Mouse (Mus musculus): ENCODE data around the gene Gpr25. TPM values are rescaled to one million over a fixed set of nuclear protein-coding genes. Genes with fewer than 3 reads are reported as not detected.
A peak's percentile ranks its signal among the peaks of the same experiment; 100 is the strongest.

Gpr25 gene
- total RNA-seq, 2 experiments from 2014 or later: not detected

- no peak for DNase-seq (ENCODE audit: low spot score in 2 of 2)
Measured at GRCm38 (mm10) chr1:136233892-136234594, 26.6 kb downstream of the Gpr25 start, which contains the start of gene Inava. TSS of gene Inava (minus strand) at chr1:136234264.

DNA sequence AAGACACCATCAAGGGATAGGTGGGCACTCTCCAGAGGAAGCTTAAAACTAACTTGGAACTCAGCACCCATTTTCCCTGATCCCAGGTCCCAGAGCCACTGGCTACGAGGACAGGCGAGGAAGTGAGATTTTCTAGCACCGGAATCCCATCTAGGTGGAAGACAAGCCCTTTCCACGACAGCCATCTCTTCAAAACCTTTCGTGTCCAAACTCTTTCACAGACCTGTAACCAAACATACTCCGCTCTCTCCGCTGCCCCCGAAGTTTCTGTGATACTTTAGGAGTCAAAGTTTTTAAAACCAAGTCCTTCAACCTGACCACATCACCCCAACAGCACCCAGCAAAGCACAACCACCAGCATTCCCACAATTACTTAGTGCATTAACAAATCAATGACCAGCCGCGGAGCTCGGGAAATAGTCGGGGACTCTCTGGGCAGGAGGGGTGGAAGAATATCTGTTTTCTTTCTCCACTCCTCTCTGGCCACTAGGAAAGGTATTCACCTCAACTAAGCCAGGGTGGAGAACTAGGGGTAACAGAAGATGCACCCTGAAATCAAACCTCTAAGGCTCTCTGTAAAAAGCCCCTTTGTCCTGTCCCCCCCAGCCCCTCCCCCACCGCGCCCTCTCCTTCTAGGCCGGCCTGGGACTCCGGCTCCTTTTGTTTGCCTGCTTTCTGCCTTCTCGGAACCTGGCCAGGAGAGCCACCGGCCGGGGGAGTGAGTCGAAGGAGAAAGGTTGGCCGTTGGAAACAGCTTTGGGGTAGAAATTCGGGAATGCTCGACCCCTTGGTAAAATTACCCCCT lies 27.5 kb downstream of the Gpr25 start:
- DNase-seq (ENCODE audit: low spot score in 2 of 2): no peak

GRCm38 (mm10) chr1:136232285-136232926 lies 28.3 kb downstream of the Gpr25 start:
- DNase-seq (ENCODE audit: low spot score in 2 of 2): no peak

DNA sequence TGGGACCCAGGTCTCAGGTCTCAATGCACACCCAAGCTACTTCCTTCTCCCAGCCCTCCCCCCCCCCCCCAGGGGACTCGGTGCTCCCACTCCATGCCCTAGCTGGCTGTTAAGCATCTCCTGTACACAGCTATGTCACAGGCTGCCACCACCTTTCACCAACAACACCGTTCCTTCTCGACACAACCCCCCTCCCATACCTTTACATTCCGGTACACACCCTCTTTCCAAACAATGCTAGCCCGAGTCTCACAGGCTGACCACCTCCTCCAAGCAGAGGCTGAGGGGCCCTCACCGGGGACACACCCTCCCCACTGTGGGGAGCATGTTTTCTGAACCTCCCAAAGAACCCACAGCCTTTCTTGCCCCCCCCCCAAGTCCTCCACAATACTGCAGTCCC lies 29.1 kb downstream of the Gpr25 start:
- DNase-seq (ENCODE audit: low spot score in 2 of 2): no peak

DNA sequence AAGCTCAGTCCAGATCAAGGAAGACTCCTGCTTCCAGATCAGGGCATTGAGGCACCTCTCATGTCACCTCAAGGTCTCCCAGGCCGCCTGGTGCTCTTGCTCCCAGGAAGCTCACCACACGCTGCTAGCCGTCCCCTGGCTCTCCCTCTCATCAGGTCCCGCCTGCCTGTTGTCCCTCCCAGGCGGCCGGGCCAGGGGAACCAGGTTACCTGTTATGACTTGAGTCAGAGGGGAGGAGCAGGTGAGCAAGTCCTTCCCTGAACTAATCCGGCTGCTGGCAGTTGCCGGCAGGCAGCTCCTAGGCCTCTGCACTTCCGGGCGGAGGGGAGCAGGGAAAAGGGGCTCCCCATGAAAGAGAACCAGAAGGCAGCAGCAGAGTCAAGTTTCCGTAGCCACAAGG lies 30.5 kb downstream of the Gpr25 start:
- no peak for DNase-seq (ENCODE audit: low spot score in 2 of 2)

DNA sequence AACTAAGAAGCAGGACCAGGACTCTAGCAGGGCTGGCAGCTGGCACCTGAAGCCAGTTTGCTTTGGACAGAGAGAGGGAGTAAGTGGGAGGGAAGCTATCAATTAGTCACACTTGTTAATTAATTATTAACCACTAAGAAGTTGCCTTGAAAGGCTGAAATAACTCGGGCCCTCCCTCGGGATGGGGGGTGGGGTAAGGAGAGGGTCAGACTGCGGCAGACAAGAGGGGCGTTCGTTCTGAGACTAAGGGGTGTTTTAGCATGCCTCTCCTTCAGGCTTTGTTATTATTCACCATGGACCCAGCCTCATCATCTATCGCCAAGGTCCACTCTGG lies 31.7 kb downstream of the Gpr25 start:
- no peak for DNase-seq (ENCODE audit: low spot score in 2 of 2)

DNA sequence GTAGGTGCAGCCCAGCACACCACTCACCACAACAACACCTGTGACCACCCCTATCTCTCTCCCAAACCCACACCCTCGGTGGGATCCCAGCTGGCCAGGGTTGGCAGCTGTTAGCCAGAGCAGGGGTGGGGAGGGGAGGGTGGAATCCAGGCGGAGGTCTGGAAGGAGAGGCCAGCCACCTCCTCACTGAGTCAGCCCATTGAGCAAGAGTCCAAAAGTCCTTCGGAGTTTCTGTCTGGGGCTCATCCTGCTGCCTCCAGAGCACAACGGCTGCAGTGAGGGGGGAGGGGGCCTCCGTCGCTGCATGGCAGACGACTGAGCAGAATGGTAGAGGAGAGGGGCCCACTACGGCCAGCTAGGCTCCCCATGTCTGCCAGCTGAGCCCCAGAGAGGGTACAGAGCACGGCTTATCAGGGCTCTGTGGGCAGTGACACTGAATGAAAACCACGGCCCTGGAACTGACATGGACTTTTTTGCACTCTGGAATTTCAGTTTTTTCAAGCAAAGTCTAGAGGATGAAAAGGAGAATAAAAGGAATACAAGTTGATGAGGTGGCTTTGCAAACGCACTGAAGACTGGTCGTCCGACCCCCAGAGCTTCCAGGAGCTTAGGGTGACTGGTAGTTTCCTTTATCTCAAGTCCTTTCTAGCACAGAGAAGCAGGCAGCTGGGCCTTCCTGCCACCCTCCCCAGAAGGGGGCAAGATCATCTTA lies 32.2 kb downstream of the Gpr25 start:
- DNase-seq (ENCODE audit: low spot score in 2 of 2): peak in 1 of 2 experiments; percentile 17

- DNase-seq (ENCODE audit: low spot score in 2 of 2): peak; percentile 23 to 39
Measured at GRCm38 (mm10) chr1:136227870-136228269, 32.8 kb downstream of the Gpr25 start.

DNA sequence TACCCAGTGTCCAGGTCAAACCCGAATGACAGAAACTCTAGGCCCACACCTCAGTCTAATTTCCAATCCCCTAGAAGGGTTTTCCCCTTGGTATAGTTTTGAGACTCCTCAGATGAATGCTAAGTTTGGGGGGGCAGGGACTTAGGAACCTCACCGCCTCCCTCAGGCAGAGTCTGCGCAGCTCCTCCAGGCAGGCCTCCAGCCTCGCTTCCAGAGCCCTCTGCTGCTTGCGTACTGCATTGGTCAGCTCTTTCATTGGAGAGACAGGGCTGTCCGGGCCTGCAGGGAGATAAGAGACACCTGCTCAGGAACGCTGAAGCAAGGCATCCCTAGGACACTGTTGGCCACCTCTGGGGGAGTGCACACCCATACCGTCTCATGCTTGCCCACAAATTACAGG lies 34.0 kb downstream of the Gpr25 start:
- DNase-seq (ENCODE audit: low spot score in 2 of 2): no peak

DNA sequence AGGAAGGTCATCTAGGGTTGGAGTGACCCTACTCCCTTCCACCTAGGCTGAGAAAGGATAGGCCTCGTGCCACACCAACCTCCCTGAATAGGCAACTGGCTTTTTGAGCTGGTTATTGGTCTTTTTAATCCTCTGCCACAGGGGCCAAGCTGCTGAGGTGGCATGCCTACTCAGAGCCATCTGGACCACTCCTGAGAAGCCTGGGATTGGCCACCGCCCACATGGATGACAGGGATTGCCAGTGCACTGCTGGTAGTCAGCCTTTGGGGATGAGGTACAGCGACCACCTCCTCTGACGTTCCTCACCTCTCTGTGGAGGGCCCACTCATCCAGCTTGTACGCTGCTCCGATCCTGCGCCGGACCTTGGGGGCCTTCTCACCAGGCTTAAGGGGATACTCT lies 34.8 kb downstream of the Gpr25 start:
- DNase-seq (ENCODE audit: low spot score in 2 of 2): no peak

- no peak for DNase-seq (ENCODE audit: low spot score in 2 of 2)
Measured at GRCm38 (mm10) chr1:136223758-136224342, 36.8 kb downstream of the Gpr25 start.

GRCm38 (mm10) chr1:136222386-136222785 lies 38.3 kb downstream of the Gpr25 start:
- DNase-seq (ENCODE audit: low spot score in 2 of 2): no peak

- DNase-seq (ENCODE audit: low spot score in 2 of 2): no peak
Measured at GRCm38 (mm10) chr1:136220037-136220871, 40.4 kb downstream of the Gpr25 start.

DNA sequence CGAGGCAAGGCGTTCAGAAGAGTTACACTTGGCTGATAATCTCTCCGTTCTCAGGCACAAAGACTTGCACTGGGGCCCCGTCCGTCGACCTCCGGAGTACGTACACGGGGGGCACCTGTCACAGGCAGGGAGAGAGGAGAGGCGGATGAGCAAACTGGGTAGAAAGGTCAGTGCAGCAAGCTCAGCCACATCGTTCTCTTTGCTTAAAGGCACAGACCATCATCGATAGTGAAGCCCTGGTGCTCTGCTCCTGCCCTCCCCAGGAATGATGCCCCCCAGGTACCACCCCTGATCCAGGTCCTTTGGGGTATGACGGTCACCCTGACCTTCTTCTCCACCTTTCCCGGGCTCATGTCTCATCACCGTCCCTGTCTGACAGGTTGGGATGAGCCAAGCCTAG lies 46.4 kb downstream of the Gpr25 start:
- no peak for DNase-seq (ENCODE audit: low spot score in 2 of 2)

DNA sequence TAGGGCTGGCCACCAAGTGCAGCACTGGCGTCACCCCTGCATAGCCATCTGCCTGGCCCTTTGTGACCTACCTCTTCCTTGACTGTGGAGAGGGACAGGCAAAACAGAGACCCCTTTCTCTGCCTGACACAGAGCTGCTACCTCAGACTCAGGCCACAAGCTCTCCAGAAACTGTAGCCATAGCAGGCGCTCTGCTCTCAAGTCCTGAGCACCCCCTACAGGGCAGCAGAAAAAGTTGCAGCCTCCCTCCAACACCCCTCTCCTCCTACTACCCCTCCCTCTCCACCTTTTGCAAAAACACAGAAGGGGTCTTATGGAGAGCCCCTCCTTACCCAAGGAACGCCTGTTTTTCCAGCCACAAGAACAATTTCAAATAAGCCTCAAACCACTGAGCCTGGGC lies 47.9 kb downstream of the Gpr25 start, which contains the start of gene Mroh3:
TSS of gene Mroh3 (minus strand) at position 26 of the 400 bp plus-strand sequence.
- no peak for DNase-seq (ENCODE audit: low spot score in 2 of 2)

Other genes starting within 250 kb of the Gpr25 start
- gene Ascl5, start 210.1 kb downstream of the Gpr25 start, total RNA-seq (2021): not detected
- gene Cacna1s, start 208.1 kb downstream of the Gpr25 start, total RNA-seq (2021): 1 to 10 TPM; 6.0 to 9.7 TPM
- 1 to 10 TPM; 4.1 to 5.8 TPM for gene Kif21b, start 129.5 kb downstream of the Gpr25 start, total RNA-seq (2021)
- not detected for gene Mroh3, start 48.0 kb downstream of the Gpr25 start, total RNA-seq (2021)
- 1 to 10 TPM in 1 of 2 experiments, under 1 TPM in 1; 0.62 to 4.1 TPM for gene Inava, start 26.6 kb downstream of the Gpr25 start, total RNA-seq (2021)
- 10 to 100 TPM; 49.6 to 52.4 TPM for gene Camsap2, start 85.2 kb upstream of the Gpr25 start, total RNA-seq (2021)
- 10 to 100 TPM; 16.0 to 16.7 TPM for gene Ddx59, start 154.4 kb upstream of the Gpr25 start, total RNA-seq (2021)
- 1 to 10 TPM; 5.8 to 7.7 TPM for gene Kif14, start 205.5 kb upstream of the Gpr25 start, total RNA-seq (2021)

All from adrenal gland, postnatal 4 days (tissue).